Mouse (Mus musculus): ENCODE results near the gene Gm884. TPM values are rescaled to one million over a fixed set of nuclear protein-coding genes. Genes with fewer than 3 reads are reported as not detected.
"Not testable (repeated sequence)": the region's sequence is repeated elsewhere in the genome, so short reads cannot be mapped to it uniquely, and the experiment has no call there.

Gene Gm884
- polyA plus RNA-seq, 1 experiment from 2014 or later = not detected

DNA sequence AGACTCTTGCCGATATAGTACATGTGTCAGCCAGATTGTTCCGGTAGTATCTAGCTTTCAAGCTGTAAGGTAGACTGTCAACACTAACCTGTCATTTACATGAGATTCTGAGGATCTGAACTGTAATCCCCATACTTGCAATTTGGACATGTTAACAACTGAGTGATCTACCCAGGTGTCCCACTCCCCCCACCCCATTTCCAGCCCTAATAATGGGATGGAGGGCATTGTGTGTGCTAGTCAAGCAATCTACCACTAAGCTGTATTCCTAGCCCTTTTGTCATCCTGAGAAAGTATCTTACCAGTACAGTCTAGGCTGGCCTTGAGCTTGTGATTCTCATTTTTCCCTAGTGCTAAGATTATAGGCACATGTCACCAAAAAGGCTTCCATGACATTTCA lies 10.2 kb downstream of the Gm884 start:
- 90% methylated on average over 2 of the region's 2 CpGs for WGBS

DNA sequence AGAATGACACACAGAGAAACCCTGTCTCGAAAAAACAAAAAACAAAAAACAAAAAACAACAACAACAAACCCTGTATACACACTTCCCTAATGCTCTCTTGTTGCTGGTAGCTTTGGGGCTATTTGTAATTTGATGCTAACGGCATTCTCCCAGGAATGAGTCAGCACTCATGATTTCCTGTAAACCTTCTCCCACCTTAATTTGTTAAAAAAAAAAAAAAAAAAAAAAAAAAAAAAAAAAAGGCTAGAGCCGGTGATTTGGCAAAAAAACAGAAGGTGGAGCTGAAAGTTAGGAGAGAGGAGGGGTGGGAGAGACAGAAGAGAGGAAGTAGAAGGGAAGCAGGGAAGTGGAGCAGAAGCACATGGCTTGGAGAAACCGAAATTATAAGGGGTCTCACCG lies 14.3 kb downstream of the Gm884 start:
- WGBS = 53% methylated on average over 5 of the region's 5 CpGs

More for the DNA sequence above, 10.2 kb downstream of the Gm884 start:
- Histone ChIP-seq H3K9me3 (replicated peaks) (no peaks in the 10 kb centered on the region), H3K27me3 (peaks cover 2% of the 10 kb centered on the region; the same call in 1 of the 2 replicates), H3K4me2 (no peak overlapping the region), H3K36me3 (no peaks in the 10 kb centered on the region), H3K4me3 (replicated peaks) (no peak overlapping the region), H3K27ac (no peak overlapping the region), H3K4me1 (no peaks in the 10 kb centered on the region), H3K9ac (no peak overlapping the region)
- ATAC-seq (replicated peaks; ENCODE audit: low FRiP score) = no peak

DNA sequence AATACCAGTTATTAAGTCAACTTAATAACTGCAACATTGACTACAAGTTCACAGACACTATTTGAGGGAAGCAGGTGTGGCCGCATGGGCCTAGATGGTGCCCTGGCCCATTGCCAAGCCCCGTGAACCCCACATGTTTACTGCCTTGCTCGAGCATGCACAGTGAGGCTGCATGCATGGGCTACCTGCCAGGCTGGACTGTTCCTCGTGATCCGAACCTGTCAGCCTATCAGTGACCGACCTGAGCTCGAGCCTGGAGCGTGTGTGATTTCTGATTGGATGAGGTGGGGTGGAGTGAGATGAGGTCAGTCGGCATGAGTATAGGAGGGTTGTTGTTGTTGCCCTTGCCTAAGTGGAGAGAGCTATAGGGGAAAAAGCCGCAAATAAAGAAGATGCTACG lies 42.6 kb downstream of the Gm884 start:
- no peaks in the 10 kb centered on the region for H3K4me1 ChIP-seq
- no peak overlapping the region for H3K9ac ChIP-seq
- H3K4me3 ChIP-seq (replicated peaks) = no peak overlapping the region
- H3K27ac ChIP-seq = no peak overlapping the region
- ATAC-seq (replicated peaks; ENCODE audit: low FRiP score) = no peak
- H3K4me2 ChIP-seq = no peak overlapping the region
- 0 out of 2 replicates have a peak, but pooled peaks cover 9% of the 10 kb centered on the region for H3K9me3 ChIP-seq (replicated peaks)
- WGBS = 91% methylated on average over 11 of the region's 11 CpGs
- no peaks in the 10 kb centered on the region for H3K36me3 ChIP-seq
- no peaks in the 10 kb centered on the region for H3K27me3 ChIP-seq

More for the DNA sequence above, 14.3 kb downstream of the Gm884 start:
- Histone ChIP-seq H3K27ac (no peak overlapping the region), H3K4me3 (replicated peaks) (no peak overlapping the region), H3K27me3 (no peaks in the 10 kb centered on the region), H3K4me2 (no peak overlapping the region), H3K36me3 (no peaks in the 10 kb centered on the region), H3K9ac (no peak overlapping the region), H3K9me3 (replicated peaks) (no peaks in the 10 kb centered on the region), H3K4me1 (no peaks in the 10 kb centered on the region)
- no peak for ATAC-seq (replicated peaks; ENCODE audit: low FRiP score)

DNA sequence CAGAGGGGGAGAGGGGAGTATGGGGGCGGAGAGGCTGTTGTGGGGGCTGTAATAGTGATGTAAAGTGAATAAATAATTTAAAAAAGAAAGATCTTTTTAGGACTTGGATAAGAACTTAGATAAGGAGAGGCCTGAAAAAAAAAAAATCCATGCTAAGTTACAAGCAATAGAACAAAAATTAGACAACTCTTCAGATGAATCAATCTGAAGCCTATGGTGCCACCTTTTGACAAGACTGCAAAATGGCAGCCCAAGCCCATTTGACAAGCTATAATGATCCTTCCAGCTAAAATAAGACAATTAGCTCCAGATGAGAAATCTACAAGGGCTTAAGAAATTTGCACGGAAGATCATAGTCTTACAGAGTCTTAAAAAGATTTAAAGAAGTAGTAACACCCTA lies 64.9 kb downstream of the Gm884 start:
- H3K9me3 ChIP-seq (replicated peaks) = no peaks in the 10 kb centered on the region
- 82% methylated on average over 2 of the region's 2 CpGs for WGBS
- H3K27ac ChIP-seq = no peak overlapping the region
- no peak overlapping the region for H3K9ac ChIP-seq
- no peak overlapping the region for H3K4me2 ChIP-seq
- H3K4me3 ChIP-seq (replicated peaks) = no peak overlapping the region
- no peaks in the 10 kb centered on the region for H3K4me1 ChIP-seq
- ATAC-seq (replicated peaks; ENCODE audit: low FRiP score) = no peak
- no peaks in the 10 kb centered on the region for H3K27me3 ChIP-seq
- no peaks in the 10 kb centered on the region for H3K36me3 ChIP-seq

DNA sequence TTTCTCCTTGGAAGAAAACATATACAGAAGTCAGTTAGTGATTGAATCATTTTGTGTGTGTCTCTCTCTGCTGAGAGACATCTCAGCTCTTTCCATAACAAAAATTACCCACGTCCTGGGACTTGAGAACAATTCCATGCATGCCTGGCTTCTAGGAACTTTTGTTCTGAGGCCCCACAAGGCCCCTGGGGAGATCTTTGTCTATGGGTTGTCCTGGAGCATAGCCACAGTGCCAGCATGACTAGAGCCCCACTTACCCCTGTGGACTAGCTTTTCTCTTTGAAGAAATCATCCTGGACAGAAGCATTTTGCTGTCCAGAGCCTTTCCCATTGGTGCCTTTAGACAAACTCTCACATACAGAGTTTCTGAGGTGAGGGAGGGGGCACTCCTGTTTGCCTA lies 86.0 kb downstream of the Gm884 start:
- H3K9ac ChIP-seq; H3K4me1 ChIP-seq; H3K4me3 ChIP-seq (replicated peaks); H3K27me3 ChIP-seq; H3K27ac ChIP-seq; H3K4me2 ChIP-seq; H3K36me3 ChIP-seq; H3K9me3 ChIP-seq (replicated peaks); ATAC-seq (replicated peaks; ENCODE audit: low FRiP score): not testable (repeated sequence)
- WGBS = 36% methylated on average over 1 of the region's 1 CpGs

DNA sequence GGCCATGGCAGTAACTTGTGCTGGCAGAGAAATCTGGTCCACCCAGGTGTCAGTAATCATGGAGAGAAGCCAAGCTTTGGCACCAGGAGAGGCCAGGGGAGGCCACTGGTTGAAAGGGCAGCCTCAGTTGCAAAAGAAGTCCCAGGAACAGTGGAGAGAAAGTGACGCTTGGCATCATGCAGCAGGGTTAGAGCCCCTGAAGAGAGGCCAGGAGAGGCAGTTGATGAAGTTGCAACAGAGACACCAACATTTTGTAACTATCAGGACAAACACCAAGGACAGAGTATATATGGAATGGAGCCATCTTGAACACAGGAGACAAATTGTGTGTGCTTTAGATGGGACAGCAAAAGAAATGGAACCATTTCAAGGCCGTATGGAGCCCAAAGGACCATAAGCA lies 108.8 kb downstream of the Gm884 start:
- H3K4me3 ChIP-seq (replicated peaks) = no peak overlapping the region
- no peak overlapping the region for H3K4me2 ChIP-seq
- 84% methylated on average over 2 of the region's 2 CpGs for WGBS
- H3K9me3 ChIP-seq (replicated peaks) = no peaks in the 10 kb centered on the region
- no peak overlapping the region for H3K27ac ChIP-seq
- H3K9ac ChIP-seq = no peak overlapping the region
- H3K27me3 ChIP-seq = no peaks in the 10 kb centered on the region
- no peak for ATAC-seq (replicated peaks; ENCODE audit: low FRiP score)
- no peaks in the 10 kb centered on the region for H3K36me3 ChIP-seq
- no peaks in the 10 kb centered on the region for H3K4me1 ChIP-seq

DNA sequence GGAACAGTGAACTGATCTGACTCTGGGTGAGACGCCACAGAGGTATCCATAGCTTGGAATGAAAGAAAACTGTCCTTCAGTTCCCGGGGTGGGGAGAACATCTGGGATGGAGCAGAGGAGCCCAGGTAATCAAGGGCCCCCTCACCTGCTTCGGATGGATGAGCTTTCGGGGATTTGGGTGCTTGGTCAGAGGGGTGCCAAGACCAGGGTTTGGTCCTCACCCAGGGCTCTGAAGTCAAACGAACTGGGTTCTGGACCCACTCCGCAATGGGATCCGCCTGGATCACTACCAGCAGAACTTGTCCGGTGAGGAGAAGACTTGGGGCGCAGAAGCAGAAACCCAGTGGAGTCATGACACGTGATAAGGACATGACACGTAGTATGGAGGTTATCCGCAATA lies 116.4 kb downstream of the Gm884 start, which contains the start of gene Lrrc37a:
Gene Lrrc37a, minus strand, starts transcription at position 101 of the 400 bp plus-strand sequence.
- H3K9ac ChIP-seq = no peak within 1 kb of the TSS
- WGBS = 90% methylated on average over 12 of the region's 12 CpGs

More for the DNA sequence above, 116.4 kb downstream of the Gm884 start, which contains the start of gene Lrrc37a:
- Histone ChIP-seq H3K27ac (no peak within 1 kb of the TSS), H3K4me2 (no peak within 1 kb of the TSS), H3K36me3 (no peaks in the 10 kb centered on the region), H3K4me3 (replicated peaks) (no peak within 1 kb of the TSS), H3K9me3 (replicated peaks) (no peaks in the 10 kb centered on the region), H3K4me1 (no peaks in the 10 kb centered on the region), H3K27me3 (no peaks in the 10 kb centered on the region)
- no peak for ATAC-seq (replicated peaks; ENCODE audit: low FRiP score)

Other genes starting within 250 kb of the Gm884 start
- 7.4 and 8.2 TPM in 2 replicates for gene Plekhm1, start 208.5 kb downstream of the Gm884 start, polyA plus RNA-seq (2015; fragmentation: Nextera tagmentation; extraction: Ambion mirVana)
- not detected in 2 replicates for gene Lrrc37a, start 116.5 kb downstream of the Gm884 start, polyA plus RNA-seq (2015; fragmentation: Nextera tagmentation; extraction: Ambion mirVana)
- not detected in 2 replicates for gene Lyzl6, start 17.8 kb upstream of the Gm884 start, polyA plus RNA-seq (2015; fragmentation: Nextera tagmentation; extraction: Ambion mirVana)
- not detected in 2 replicates for gene Rprml, start 28.4 kb upstream of the Gm884 start, polyA plus RNA-seq (2015; fragmentation: Nextera tagmentation; extraction: Ambion mirVana)
- 80.4 and 83.9 TPM in 2 replicates for gene Gosr2, start 76.8 kb upstream of the Gm884 start, polyA plus RNA-seq (2015; fragmentation: Nextera tagmentation; extraction: Ambion mirVana)
- gene Wnt9b, start 128.7 kb upstream of the Gm884 start, polyA plus RNA-seq (2015; fragmentation: Nextera tagmentation; extraction: Ambion mirVana) = 7.2 and 7.7 TPM in 2 replicates
- gene Wnt3, start 153.0 kb upstream of the Gm884 start, polyA plus RNA-seq (2015; fragmentation: Nextera tagmentation; extraction: Ambion mirVana) = 0.19 and 0.21 TPM in 2 replicates